Mouse (Mus musculus): Measurements from ENCODE around the gene Cnih3. TPM values are rescaled to one million over a fixed set of nuclear protein-coding genes. Genes with fewer than 3 reads are reported as not detected.
A peak's percentile ranks its signal among the peaks of the same experiment; 100 is the strongest.

Gene Cnih3
- total and polyA plus RNA-seq, 3 experiments: 0.04 TPM; not detected in 2

GRCm38 (mm10) chr1:181335388-181335787, 17.0 kb upstream of the Cnih3 start:
- WGBS: 84% methylated on average over 4 of the region's 4 CpGs
- H3K27ac ChIP-seq: no peak overlapping the region
- intact Hi-C loops (cut with DNase I): no loop called here

GRCm38 (mm10) chr1:181336857-181337256, 15.6 kb upstream of the Cnih3 start:
- DNase-seq: no peak
- no peak overlapping the region for H3K27ac ChIP-seq
- 87% methylated on average over 6 of the region's 6 CpGs for WGBS
- no peaks in the 10 kb centered on the region for H3K36me3 ChIP-seq (ENCODE audit: control insufficient read depth, insufficient read depth, low read length)
- TF ChIP-seq CTCF (IDR thresholded peaks at IDR 0.05): no peak
- TF ChIP-seq EP300 (IDR thresholded peaks at IDR 0.05; ENCODE audit: insufficient read depth, low read depth, low read length): no peak
- no peak for TF ChIP-seq POLR2A (IDR thresholded peaks at IDR 0.05; ENCODE audit: insufficient read depth, low read depth, low read length)
- intact Hi-C loops (cut with DNase I): no loop called here
- H3K9ac ChIP-seq (ENCODE audit: low read depth, low read length): no peak overlapping the region
- H3K4me1 ChIP-seq (ENCODE audit: control insufficient read depth, insufficient read depth, low read length): no peaks in the 10 kb centered on the region
- no peaks in the 10 kb centered on the region for H3K27me3 ChIP-seq (ENCODE audit: control insufficient read depth, insufficient read depth, low read length)
- no peak overlapping the region for H3K4me3 ChIP-seq
- H3K79me2 ChIP-seq (replicated peaks; ENCODE audit: control insufficient read depth, insufficient read depth, low read length): no peaks in the 10 kb centered on the region

More at GRCm38 (mm10) chr1:181335388-181335787, 17.0 kb upstream of the Cnih3 start:
- H3K4me1 ChIP-seq (ENCODE audit: control insufficient read depth, insufficient read depth, low read length): no peaks in the 10 kb centered on the region
- no peaks in the 10 kb centered on the region for H3K36me3 ChIP-seq (ENCODE audit: control insufficient read depth, insufficient read depth, low read length)
- H3K4me3 ChIP-seq: no peak overlapping the region
- no peaks in the 10 kb centered on the region for H3K79me2 ChIP-seq (replicated peaks; ENCODE audit: control insufficient read depth, insufficient read depth, low read length)
- H3K9ac ChIP-seq (ENCODE audit: low read depth, low read length): no peak overlapping the region
- DNase-seq: no peak
- no peaks in the 10 kb centered on the region for H3K27me3 ChIP-seq (ENCODE audit: control insufficient read depth, insufficient read depth, low read length)
- no peak for TF ChIP-seq POLR2A (IDR thresholded peaks at IDR 0.05; ENCODE audit: insufficient read depth, low read depth, low read length)
- TF ChIP-seq CTCF (IDR thresholded peaks at IDR 0.05): no peak
- no peak for TF ChIP-seq EP300 (IDR thresholded peaks at IDR 0.05; ENCODE audit: insufficient read depth, low read depth, low read length)

DNA sequence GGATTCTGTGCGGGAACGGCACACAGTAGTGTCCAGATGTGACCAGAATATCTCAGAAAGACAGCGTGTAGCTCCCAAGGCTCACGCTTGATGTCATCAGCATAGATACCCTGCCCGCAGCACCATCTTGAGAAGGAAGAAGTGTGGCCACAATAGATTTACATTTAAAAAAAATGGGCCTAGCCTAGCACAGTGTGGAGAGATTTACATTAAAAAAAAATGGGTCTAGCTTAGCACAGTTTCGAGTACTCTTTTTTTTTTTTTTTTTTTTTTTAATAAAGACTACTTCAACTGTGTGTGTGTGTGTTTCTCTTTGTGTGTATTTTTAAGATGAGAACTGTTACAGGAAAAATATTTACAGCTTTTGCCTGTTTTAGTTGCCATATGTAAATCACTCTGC, 13.3 kb upstream of the Cnih3 start:
- no peak overlapping the region for H3K9ac ChIP-seq (ENCODE audit: low read depth, low read length)
- WGBS: 92% methylated on average over 6 of the region's 6 CpGs
- H3K36me3 ChIP-seq (ENCODE audit: control insufficient read depth, insufficient read depth, low read length): no peaks in the 10 kb centered on the region
- no peaks in the 10 kb centered on the region for H3K4me1 ChIP-seq (ENCODE audit: control insufficient read depth, insufficient read depth, low read length)
- H3K79me2 ChIP-seq (replicated peaks; ENCODE audit: control insufficient read depth, insufficient read depth, low read length): no peaks in the 10 kb centered on the region
- intact Hi-C loops (cut with DNase I): no loop called here
- DNase-seq: no peak
- H3K27ac ChIP-seq: no peak overlapping the region
- TF ChIP-seq EP300 (IDR thresholded peaks at IDR 0.05; ENCODE audit: insufficient read depth, low read depth, low read length): no peak
- TF ChIP-seq POLR2A (IDR thresholded peaks at IDR 0.05; ENCODE audit: insufficient read depth, low read depth, low read length): no peak
- no peak for TF ChIP-seq CTCF (IDR thresholded peaks at IDR 0.05)
- H3K4me3 ChIP-seq: no peak overlapping the region
- no peaks in the 10 kb centered on the region for H3K27me3 ChIP-seq (ENCODE audit: control insufficient read depth, insufficient read depth, low read length)

GRCm38 (mm10) chr1:181345547-181345946, 6.9 kb upstream of the Cnih3 start:
- no peak overlapping the region for H3K27ac ChIP-seq
- 21% methylated on average over 15 of the region's 15 CpGs for WGBS

GRCm38 (mm10) chr1:181352043-181352366, 423 bp upstream of the Cnih3 start:
- no peaks in the 10 kb centered on the region for H3K36me3 ChIP-seq (ENCODE audit: control insufficient read depth, insufficient read depth, low read length)
- no peaks in the 10 kb centered on the region for H3K79me2 ChIP-seq (replicated peaks; ENCODE audit: control insufficient read depth, insufficient read depth, low read length)
- H3K27me3 ChIP-seq (ENCODE audit: control insufficient read depth, insufficient read depth, low read length): peaks cover 8% of the 10 kb centered on the region
- TF ChIP-seq EP300 (IDR thresholded peaks at IDR 0.05; ENCODE audit: insufficient read depth, low read depth, low read length): no peak
- TF ChIP-seq CTCF (IDR thresholded peaks at IDR 0.05): no peak
- no peak for TF ChIP-seq POLR2A (IDR thresholded peaks at IDR 0.05; ENCODE audit: insufficient read depth, low read depth, low read length)
- no peak for DNase-seq
- H3K9ac ChIP-seq (ENCODE audit: low read depth, low read length): peak overlapping the region; percentile 8; the same call in 1 of the 2 replicates
- H3K27ac ChIP-seq: no peak overlapping the region
- peak overlapping the region; percentile 48 for H3K4me3 ChIP-seq
- WGBS: 10% methylated on average over 3 of the region's 3 CpGs
- no peaks in the 10 kb centered on the region for H3K4me1 ChIP-seq (ENCODE audit: control insufficient read depth, insufficient read depth, low read length)
- intact Hi-C loops (cut with DNase I): no loop called here

More at GRCm38 (mm10) chr1:181345547-181345946, 6.9 kb upstream of the Cnih3 start:
- Histone ChIP-seq H3K27me3 (ENCODE audit: control insufficient read depth, insufficient read depth, low read length) (no peaks in the 10 kb centered on the region), H3K4me3 (no peak overlapping the region), H3K79me2 (replicated peaks; ENCODE audit: control insufficient read depth, insufficient read depth, low read length) (no peaks in the 10 kb centered on the region), H3K4me1 (ENCODE audit: control insufficient read depth, insufficient read depth, low read length) (peaks cover 3% of the 10 kb centered on the region), H3K36me3 (ENCODE audit: control insufficient read depth, insufficient read depth, low read length) (no peaks in the 10 kb centered on the region), H3K9ac (ENCODE audit: low read depth, low read length) (no peak overlapping the region)
- intact Hi-C loops (cut with DNase I): no loop called here
- TF ChIP-seq EP300 (IDR thresholded peaks at IDR 0.05; ENCODE audit: insufficient read depth, low read depth, low read length): no peak
- no peak for TF ChIP-seq POLR2A (IDR thresholded peaks at IDR 0.05; ENCODE audit: insufficient read depth, low read depth, low read length)
- no peak for TF ChIP-seq CTCF (IDR thresholded peaks at IDR 0.05)
- DNase-seq: peak; percentile 24 to 35

DNA sequence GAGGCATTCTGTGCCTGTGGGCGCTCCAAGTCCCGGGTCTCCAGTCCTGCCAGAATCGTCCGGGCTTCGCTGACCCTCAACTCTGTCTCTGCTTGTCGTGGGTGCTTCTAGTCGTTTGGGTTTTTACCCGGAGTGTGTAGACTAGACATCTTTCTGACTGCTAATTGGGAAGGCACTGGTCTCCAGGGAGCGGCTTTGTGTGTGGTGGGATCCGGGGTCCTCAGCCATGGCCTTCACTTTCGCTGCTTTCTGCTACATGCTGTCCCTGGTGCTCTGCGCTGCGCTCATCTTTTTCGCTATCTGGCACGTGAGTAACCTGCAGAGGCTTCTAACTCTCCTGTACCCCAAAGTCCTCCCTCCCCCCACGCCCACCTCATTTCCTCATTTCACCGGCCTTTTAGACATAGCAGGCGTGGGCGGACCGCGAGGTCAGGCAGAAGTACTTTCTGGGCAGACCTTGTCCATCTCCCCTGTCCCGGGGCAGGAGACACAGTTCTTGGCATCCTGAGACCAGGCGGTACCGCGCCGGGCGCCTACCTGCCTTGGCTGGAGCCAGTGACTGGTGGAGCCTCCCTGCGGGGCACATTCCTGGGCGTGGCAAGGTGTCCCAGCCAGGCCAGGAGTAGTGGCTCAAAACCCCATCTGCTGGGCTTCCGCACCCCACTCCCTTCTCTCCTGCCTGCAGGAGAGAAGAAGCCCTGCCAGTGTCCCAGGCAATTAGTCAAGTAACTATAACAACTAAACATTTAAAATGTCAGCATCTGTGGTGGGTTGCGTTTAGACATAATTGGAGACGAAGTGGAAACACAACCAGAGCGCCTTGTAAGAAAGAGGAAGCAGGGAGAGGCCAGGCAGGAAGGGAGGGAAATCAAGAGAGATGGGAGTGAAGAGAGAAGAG, 1.0 kb downstream of the Cnih3 start:
- H3K27ac ChIP-seq: no peak overlapping the region
- peak in 1 of 2 experiments; percentile 24 for DNase-seq
- H3K4me3 ChIP-seq: peak overlapping the region; percentile 48; the same call in 1 of the 2 replicates
- no peaks in the 10 kb centered on the region for H3K79me2 ChIP-seq (replicated peaks; ENCODE audit: control insufficient read depth, insufficient read depth, low read length)
- H3K27me3 ChIP-seq (ENCODE audit: control insufficient read depth, insufficient read depth, low read length): peaks cover 8% of the 10 kb centered on the region
- no peaks in the 10 kb centered on the region for H3K36me3 ChIP-seq (ENCODE audit: control insufficient read depth, insufficient read depth, low read length)
- intact Hi-C loops (cut with DNase I): no loop called here
- TF ChIP-seq EP300 (IDR thresholded peaks at IDR 0.05; ENCODE audit: insufficient read depth, low read depth, low read length) (no peak), POLR2A (IDR thresholded peaks at IDR 0.05; ENCODE audit: insufficient read depth, low read depth, low read length) (no peak), CTCF (IDR thresholded peaks at IDR 0.05) (no peak)
- no peak overlapping the region for H3K9ac ChIP-seq (ENCODE audit: low read depth, low read length)
- no peaks in the 10 kb centered on the region for H3K4me1 ChIP-seq (ENCODE audit: control insufficient read depth, insufficient read depth, low read length)
- WGBS: 3% methylated on average over 33 of the region's 33 CpGs

All from heart, adult 2 months (tissue).